Mouse (Mus musculus) limb, embryonic 14.5 days (tissue): ENCODE measurements at regions not wholly inside any gene's neighbourhood (a gene's known extent, or its start where the extent isn't known, plus 50 kb on each side); places are given as distances from the start of the nearest gene placed in this dataset.
A peak's percentile ranks its signal among the peaks of the same experiment; 100 is the strongest.

Experiments used
- ATAC-seq: fragments of 200-750 bp; cut with Nextera tagmentation; 2 replicates; pipeline ENCODE4 v1.8.0; 2017; ENCODE audit warnings: low read depth, moderate number of reproducible peaks, moderate TSS enrichment; ENCODE audit not compliant: low FRiP score
- DNase-seq: peaks from one replicate; pipeline ENCODE4 v3.0.0-alpha.2; 2015; ENCODE audit warnings: low spot score
- H3K27ac ChIP-seq: fragments of 300-500 bp; sonication (generic); replicated peaks from 2 replicates; pipeline ENCODE4 v1.5.1; 2014; ENCODE audit warnings: low read depth, mild to moderate bottlenecking, low read length, moderate library complexity, mixed read lengths
- H3K27me3 ChIP-seq: fragments of 300-500 bp; sonication (generic); 2 replicates; pipeline ENCODE4 v1.6.1; 2014; ENCODE audit warnings: low read length, mixed read lengths; ENCODE audit not compliant: control insufficient read depth, insufficient read depth
- H3K36me3 ChIP-seq: fragments of 300-500 bp; sonication (generic); 2 replicates; pipeline ENCODE4 v1.6.1; 2014; ENCODE audit warnings: mild to moderate bottlenecking, low read length, moderate library complexity, mixed read lengths; ENCODE audit not compliant: control insufficient read depth, insufficient read depth
- H3K4me1 ChIP-seq: fragments of 300-500 bp; sonication (generic); 2 replicates; pipeline ENCODE4 v1.6.1; 2014; ENCODE audit warnings: antibody characterized with exemption, low read length, mixed read lengths; ENCODE audit not compliant: control insufficient read depth, insufficient read depth
- H3K4me2 ChIP-seq: fragments of 300-500 bp; sonication (generic); replicated peaks from 2 replicates; pipeline ENCODE4 v1.6.1; 2014; ENCODE audit warnings: low read depth, mild to moderate bottlenecking, low read length, moderate library complexity; ENCODE audit not compliant: severe bottlenecking
- H3K4me3 ChIP-seq: fragments of 300-500 bp; sonication (generic); replicated peaks from 2 replicates; pipeline ENCODE4 v1.5.1; 2014; ENCODE audit warnings: low read length
- H3K9ac ChIP-seq: fragments of 300-500 bp; sonication (generic); 2 replicates; pipeline ENCODE4 v1.6.1; 2014; ENCODE audit warnings: mild to moderate bottlenecking, low read depth, low read length, moderate library complexity; ENCODE audit not compliant: severe bottlenecking
- H3K9me3 ChIP-seq: fragments of 300-500 bp; sonication (generic); 2 replicates; pipeline ENCODE4 v1.6.1; 2016; ENCODE audit warnings: low read length; ENCODE audit not compliant: control insufficient read depth
- POLR2A ChIP-seq: fragments of 200-500 bp; IDR thresholded peaks from 2 replicates; pipeline ENCODE4 v1.8.0; 2012; ENCODE audit warnings: inconsistent platforms, mild to moderate bottlenecking, moderate library complexity, borderline replicate concordance; ENCODE audit not compliant: insufficient read depth, insufficient read length; ENCODE audit errors: extremely low read depth
- WGBS: fragments of 180-500 bp; shearing (Covaris S2); extraction: QIAGEN DNeasy Blood & Tissue Kit; methylation state at CpG from one replicate; pipeline ENCODE4 v1.1.7; 2014; 5-methylcytosine and 5-hydroxymethylcytosine counted together

DNA sequence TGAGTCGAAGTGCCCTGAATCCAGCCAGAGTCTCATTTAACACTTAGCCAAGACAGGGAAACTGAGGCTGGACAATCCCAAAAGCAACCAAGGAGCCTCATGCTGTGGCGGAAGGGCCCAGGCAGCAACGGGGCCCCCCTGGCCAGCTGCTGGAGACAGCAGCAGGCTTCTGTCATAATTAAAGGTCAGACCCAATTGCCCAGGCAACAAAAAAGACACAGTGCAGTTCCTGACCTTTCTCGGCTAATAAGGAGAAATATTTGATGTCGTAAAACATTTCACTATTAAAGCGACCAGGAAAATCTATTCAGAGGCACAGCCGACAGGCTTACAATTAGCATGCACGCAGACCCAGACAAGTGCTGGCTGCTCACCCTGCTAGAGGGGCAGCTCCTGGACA is 318.8 kb upstream of the Rtl1 start:
- Histone ChIP-seq H3K4me2 (no peak overlapping the region), H3K9ac (no peak overlapping the region), H3K27ac (no peak overlapping the region), H3K27me3 (no peaks in the 10 kb centered on the region), H3K36me3 (no peaks in the 10 kb centered on the region), H3K4me1 (peaks cover 8% of the 10 kb centered on the region; the same call in 1 of the 2 replicates), H3K9me3 (no peaks in the 10 kb centered on the region), H3K4me3 (no peak overlapping the region)
- 38% methylated on average over 8 of the region's 8 CpGs for WGBS
- DNase-seq, result no peak
- ATAC-seq, result no peak
- TF ChIP-seq POLR2A, result no peak

DNA sequence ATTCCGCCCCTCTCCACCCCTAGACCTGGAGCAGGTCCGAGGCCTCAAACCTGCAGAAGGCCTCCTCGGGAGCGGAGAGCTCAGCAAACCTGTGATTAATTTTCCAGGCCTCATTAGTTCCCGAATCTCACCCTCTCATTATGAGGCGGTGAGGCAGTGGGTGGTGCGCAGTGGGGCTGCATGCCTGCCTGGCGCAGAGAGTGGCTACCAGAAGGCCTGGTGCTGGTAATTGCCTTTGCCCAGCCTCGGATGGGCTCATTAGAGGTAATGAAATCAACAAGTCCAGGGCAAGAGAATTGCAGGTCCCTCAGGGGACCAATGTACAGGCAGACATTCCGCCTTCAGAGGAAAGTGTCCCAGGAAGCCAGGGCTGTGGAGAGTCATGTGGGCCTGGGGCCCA is 322.0 kb upstream of the Rtl1 start:
- ATAC-seq (0 out of 2 replicates have a peak, but pooled peaks have one; percentile 30), DNase-seq (no peak)
- Histone ChIP-seq H3K27ac (no peak overlapping the region), H3K4me2 (no peak overlapping the region), H3K4me3 (no peak overlapping the region), H3K9me3 (no peaks in the 10 kb centered on the region), H3K9ac (no peak overlapping the region), H3K27me3 (no peaks in the 10 kb centered on the region), H3K36me3 (no peaks in the 10 kb centered on the region), H3K4me1 (peaks cover 8% of the 10 kb centered on the region; the same call in 1 of the 2 replicates)
- 28% methylated on average over 10 of the region's 10 CpGs for WGBS
- TF ChIP-seq POLR2A, result no peak

DNA sequence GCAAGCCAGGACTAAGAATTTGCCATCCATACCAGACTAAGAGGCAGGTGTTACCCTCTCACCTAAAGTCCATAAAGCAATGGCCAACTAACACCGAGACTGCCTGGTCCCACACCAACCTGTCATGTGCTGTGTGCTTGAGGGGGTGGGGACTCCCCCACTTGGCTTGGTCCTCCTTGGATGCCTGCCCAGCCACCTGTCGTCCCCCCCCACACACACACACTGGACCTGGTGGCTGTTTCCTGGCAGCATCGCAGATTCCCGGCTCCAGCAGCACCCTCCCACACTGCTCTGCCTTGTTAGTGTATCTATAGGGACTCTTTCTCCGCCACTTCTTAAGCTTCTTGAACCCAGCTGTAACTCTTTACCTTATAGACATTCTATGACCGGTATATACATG is 325.7 kb upstream of the Rtl1 start:
- WGBS, result 70% methylated on average over 6 of the region's 6 CpGs
- peaks cover 8% of the 10 kb centered on the region; the same call in 1 of the 2 replicates for H3K4me1 ChIP-seq
- no peaks in the 10 kb centered on the region for H3K36me3 ChIP-seq
- no peaks in the 10 kb centered on the region for H3K27me3 ChIP-seq
- TF ChIP-seq POLR2A, result no peak
- no peaks in the 10 kb centered on the region for H3K9me3 ChIP-seq
- no peak overlapping the region for H3K27ac ChIP-seq
- H3K9ac ChIP-seq, result no peak overlapping the region
- H3K4me2 ChIP-seq, result no peak overlapping the region
- DNase-seq (no peak), ATAC-seq (no peak)
- H3K4me3 ChIP-seq, result no peak overlapping the region

DNA sequence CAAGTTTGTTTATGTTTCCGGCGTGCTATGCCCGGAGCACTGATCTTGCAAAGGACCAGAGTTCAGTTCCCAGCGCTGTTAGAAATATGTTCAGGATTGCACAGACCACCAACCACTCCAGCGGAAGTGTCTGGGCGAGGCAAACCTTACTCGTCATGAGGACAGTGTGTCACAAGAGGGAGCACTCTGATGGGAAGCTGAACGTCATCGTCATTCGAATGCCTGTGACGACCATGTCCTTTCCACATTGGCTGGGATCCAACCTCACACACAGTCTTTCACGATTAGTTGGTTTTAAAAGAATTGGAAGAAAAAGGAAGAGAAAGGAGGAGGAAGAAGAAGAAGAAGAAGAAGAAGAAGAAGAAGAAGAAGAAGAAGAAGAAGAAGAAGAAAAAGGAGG is 326.5 kb upstream of the Rtl1 start:
- Histone ChIP-seq H3K4me3 (no peak overlapping the region), H3K4me2 (no peak overlapping the region), H3K4me1 (peaks cover 7% of the 10 kb centered on the region; the same call in 1 of the 2 replicates), H3K9me3 (no peaks in the 10 kb centered on the region), H3K27me3 (no peaks in the 10 kb centered on the region), H3K9ac (no peak overlapping the region), H3K36me3 (no peaks in the 10 kb centered on the region), H3K27ac (no peak overlapping the region)
- TF ChIP-seq POLR2A, result no peak
- ATAC-seq (no peak), DNase-seq (no peak)
- 62% methylated on average over 12 of the region's 12 CpGs for WGBS

DNA sequence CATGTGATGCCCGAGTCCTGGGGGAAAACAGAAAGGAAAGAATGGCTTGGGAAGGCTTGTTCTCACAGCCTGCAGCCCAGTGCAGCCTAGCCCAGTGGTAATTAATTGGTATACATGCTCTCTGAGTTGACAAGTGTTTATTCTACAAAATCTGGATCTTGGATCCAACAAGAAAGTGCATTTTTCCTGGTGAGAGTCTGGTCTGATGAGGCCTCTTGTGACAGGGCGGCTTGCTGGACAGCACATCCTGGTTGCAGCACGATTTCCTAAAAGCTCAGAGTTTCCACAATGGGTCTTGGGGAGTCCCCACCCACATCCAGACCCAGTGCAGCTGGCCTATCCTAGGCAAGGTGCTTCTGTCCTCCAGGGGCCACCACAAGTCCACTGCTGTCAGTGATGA is 332.7 kb upstream of the Dio3 start:
- H3K9ac ChIP-seq, result no peak overlapping the region
- H3K4me1 ChIP-seq, result peaks cover 16% of the 10 kb centered on the region
- no peak overlapping the region for H3K27ac ChIP-seq
- H3K27me3 ChIP-seq, result no peaks in the 10 kb centered on the region
- DNase-seq (no peak), ATAC-seq (no peak)
- H3K4me2 ChIP-seq, result no peak overlapping the region
- 88% methylated on average over 3 of the region's 3 CpGs for WGBS
- no peak for TF ChIP-seq POLR2A
- no peaks in the 10 kb centered on the region for H3K36me3 ChIP-seq
- H3K9me3 ChIP-seq, result no peaks in the 10 kb centered on the region
- no peak overlapping the region for H3K4me3 ChIP-seq

DNA sequence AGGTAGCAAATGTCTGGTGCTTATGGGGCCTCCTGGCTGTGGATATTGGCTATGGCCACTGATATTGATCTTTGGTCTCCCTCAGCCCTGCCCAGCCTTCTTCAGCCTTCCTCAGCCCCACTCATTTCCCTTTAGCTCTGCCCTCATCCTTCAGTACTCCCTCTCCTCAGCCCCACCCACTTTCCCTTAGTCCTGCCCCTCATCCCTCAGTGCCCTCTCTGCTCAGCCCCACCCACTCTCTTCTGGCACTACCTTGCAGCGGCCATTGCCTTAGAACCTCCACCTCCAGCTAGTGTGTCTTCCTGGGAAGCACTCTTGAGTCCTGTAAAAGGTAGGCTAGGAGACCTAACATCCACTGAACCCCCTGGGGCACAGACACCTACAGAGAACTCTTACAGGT is 331.9 kb upstream of the Dio3 start:
- DNase-seq (no peak), ATAC-seq (no peak)
- Histone ChIP-seq H3K4me3 (no peak overlapping the region), H3K4me2 (no peak overlapping the region), H3K9me3 (no peaks in the 10 kb centered on the region), H3K27me3 (no peaks in the 10 kb centered on the region), H3K27ac (no peak overlapping the region), H3K36me3 (no peaks in the 10 kb centered on the region), H3K4me1 (peaks cover 16% of the 10 kb centered on the region), H3K9ac (no peak overlapping the region)
- WGBS, result 43% methylated on average over 1 of the region's 1 CpGs
- no peak for TF ChIP-seq POLR2A
